Mouse (Mus musculus): ENCODE measurements at regions not wholly inside any gene's neighbourhood (a gene's known extent, or its start where the extent isn't known, plus 50 kb on each side); places are given as distances from the start of the nearest gene placed in this dataset.

GRCm38 (mm10) chr15:85674191-85674984, 60.4 kb upstream of the Ppara start:
- no peak for DNase-seq (ENCODE audit: low spot score in 2 of 2)

- DNase-seq (ENCODE audit: low spot score in 2 of 2), result no peak
Observed at GRCm38 (mm10) chr15:85675126-85675525, 59.7 kb upstream of the Ppara start.

- no peak for DNase-seq (ENCODE audit: low spot score in 2 of 2)
Observed at GRCm38 (mm10) chr15:85675736-85676135, 59.0 kb upstream of the Ppara start.

GRCm38 (mm10) chr15:85676156-85676555, 58.6 kb upstream of the Ppara start:
- DNase-seq (ENCODE audit: low spot score in 2 of 2), result no peak

DNA sequence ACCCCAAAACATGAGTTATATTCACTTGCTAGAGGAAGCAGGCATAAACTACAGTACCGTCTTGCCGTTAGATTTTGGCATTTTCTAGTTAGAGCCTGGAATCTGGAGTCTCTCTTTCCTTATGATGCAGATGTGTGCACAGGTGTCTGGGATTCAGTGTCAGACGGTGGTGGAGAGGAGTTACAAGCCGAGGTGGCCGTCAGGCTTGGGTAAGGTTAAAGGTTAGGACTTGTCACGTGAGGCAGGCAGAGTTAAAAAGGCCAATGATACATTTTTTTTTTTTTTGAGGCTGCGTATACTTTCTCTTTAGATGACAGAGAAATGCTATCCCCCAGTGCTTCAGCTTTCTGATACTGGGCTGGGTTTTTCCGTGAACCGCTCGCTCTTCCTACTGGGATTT, 57.9 kb upstream of the Ppara start:
- no peak for DNase-seq (ENCODE audit: low spot score in 2 of 2)

DNA sequence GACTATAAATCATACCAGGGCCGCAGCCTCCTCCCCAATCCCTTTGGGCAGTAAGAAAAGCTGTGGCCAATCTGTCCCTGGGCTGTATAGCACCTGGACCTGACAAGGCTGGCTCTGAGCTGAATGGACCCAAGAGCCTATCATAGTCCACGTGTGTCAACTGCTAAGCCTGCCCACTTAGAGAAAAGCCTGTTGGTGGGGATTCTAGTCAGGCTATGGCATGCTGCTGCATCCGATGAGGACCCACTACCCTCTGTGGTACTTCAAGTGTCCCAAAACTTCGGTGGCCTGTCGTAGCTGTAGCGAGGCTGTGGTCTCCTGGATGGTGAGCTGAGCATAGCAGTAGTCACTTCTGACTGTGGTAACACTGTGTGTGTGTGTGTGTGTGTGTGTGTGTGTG, 57.4 kb upstream of the Ppara start:
- no peak for DNase-seq (ENCODE audit: low spot score in 2 of 2)

- DNase-seq (ENCODE audit: low spot score in 2 of 2), result no peak
Observed at GRCm38 (mm10) chr15:85677855-85678254, 56.9 kb upstream of the Ppara start.

DNA sequence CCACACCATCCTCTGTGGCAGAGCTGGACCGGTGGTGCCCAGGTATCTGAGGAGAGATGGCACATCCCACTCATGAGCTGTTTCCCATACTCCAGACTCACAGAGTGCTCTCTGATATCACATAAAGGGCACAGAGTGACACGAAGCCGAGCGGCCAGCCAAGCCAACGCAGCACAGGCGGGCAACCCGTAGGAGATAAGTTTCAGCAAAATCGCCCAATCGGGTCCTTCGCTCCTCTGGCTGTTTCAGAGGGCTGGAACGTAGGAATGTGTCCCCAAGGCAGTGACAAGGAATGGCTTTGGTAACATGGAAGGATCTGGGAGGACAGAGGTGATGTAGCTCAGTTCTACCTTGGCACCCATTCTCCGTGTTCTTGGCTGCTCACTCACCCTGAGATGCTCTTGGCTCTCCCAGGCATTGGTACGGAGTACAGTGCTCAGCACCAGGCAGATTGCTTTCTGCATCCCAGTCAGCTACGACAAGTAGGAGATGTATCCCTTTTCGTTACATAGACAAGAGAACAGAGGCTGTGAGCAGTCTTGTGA, 56.4 kb upstream of the Ppara start:
- no peak for DNase-seq (ENCODE audit: low spot score in 2 of 2)

DNA sequence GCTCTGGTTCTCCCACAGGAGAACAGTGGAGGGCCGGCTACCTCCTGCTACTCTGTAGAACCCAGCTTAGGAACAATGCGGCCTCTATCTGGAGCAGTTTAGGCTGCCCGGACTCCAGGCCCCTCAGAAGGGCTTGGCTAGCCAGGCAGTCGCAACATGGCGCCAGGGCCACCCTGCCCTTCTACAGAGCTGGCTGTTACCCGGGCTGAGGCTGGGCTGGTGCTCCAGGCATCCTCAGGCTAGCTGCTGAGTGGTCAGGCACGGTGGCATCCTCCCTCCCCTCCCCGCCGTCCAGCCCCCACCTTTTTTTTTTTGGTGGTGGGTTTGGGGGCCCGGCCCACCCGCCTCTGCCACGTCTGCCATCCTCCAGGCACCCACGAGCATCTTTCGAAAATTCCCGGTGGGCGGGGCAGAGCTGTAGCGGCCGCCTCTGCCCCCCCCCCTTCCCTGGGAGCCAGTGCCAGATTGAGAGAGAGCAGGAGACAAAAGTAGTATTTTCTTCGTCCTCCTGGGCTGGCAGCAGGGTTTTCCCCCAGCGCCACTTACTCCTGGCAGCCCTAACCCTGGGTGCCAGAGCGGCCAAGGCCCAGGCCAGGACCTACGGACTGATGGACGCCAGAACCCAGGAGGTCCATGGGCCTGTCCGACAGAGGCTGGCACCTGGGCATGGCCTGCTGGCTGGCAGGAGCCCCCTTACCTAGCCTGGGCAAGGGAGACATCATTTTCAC, 55.6 kb upstream of the Ppara start:
- peak; percentile 64 to 73 for DNase-seq (ENCODE audit: low spot score in 2 of 2)

GRCm38 (mm10) chr15:85679864-85680428, 54.8 kb upstream of the Ppara start:
- DNase-seq (ENCODE audit: low spot score in 2 of 2), result no peak

DNA sequence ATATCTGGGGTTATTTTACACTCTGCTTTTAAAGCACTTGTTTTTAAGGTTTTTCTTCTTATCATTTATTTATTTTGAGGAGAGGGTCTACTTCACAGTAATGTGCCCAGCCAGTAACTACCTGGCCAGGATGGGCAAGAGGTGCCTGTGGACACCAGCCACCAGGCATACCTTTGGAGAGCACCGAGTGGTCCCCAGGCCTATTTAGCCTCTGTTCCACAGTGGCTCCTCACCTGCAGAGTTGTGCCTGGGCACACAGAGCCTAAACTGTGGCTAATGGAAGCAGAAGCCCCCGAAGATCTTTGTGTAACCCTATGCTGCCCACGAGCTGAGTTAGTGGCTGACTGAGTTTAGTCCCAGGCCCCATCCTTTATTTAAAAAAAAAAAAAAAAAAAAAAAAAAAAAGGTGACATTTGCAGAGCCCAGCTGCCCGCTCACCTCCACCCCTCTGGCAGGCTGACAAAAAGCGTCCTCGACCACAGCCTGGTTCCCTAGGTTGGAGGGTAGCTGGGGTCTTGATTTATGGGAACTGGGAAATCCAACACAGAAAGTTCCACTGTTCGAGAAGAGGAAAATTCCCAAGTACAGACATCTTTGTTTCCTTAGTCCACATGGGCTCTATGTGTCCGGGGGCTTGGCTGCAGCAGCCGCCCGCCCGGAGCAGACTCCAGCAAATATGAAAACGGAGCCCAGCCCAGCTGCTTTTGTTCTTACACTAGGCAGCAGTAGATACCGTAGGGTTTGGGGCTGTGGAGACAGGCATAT, 54.1 kb upstream of the Ppara start:
- no peak for DNase-seq (ENCODE audit: low spot score in 2 of 2)

DNA sequence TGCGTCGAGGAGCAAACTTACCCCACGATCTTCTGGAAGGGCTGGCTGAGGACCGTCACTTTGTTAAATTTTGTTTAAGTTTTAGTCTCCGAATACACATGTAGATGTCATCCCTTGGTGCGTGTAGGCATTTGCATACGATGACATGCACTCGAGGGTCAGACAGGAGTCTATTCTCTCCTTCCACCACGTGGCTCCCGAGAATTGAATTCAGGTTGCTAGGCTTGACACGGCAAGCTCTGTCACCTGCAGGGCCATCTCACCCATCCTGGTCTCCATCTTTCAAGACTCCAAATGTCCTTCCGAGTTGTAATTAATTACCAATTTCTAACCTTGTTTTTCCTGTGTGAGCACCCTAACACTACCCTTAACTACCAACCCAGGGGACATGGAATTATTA, 52.7 kb upstream of the Ppara start:
- no peak for DNase-seq (ENCODE audit: low spot score in 2 of 2)

- no peak for DNase-seq (ENCODE audit: low spot score in 2 of 2)
Observed at GRCm38 (mm10) chr15:85682780-85683179, 52.0 kb upstream of the Ppara start.

DNA sequence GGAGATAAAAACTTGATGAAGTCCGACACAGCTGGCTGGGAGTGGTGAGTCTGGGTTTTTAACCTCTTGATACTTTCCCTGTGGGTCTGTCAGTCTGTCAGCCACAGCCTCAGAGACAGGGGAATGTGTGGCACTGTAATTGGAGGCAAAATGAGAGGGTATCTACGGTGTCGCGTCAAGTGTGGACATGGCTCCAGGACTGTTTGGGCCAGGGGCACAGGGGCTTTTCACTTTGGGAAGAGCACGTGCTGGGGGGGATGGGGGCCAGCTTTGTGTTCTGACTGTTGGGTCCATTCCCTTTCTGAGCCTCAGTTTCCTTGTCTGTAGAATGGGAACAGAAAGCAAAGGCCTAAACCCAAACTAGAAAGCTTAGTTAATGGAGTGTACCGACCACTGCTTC, 51.5 kb upstream of the Ppara start:
- DNase-seq (ENCODE audit: low spot score in 2 of 2), result no peak

DNA sequence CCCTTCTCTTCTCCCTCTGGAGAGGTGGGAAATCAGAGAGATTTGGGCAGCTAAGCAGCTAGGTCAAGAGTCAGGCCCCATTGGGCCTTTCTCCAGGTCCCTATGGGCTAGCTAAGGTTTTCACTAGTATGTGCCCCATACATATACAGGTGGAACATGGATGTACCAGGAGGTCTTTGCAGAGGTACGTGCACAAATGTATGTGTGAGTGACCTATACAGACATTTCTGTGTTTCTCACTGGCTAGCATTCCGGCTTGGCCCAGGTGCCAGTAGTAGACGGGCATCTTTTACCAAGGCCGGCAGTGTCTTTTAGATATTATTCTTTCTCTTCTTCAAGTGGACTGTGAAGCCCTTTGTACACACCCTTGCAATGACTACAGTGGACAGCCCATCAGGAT, 51.1 kb upstream of the Ppara start:
- DNase-seq (ENCODE audit: low spot score in 2 of 2), result no peak

DNA sequence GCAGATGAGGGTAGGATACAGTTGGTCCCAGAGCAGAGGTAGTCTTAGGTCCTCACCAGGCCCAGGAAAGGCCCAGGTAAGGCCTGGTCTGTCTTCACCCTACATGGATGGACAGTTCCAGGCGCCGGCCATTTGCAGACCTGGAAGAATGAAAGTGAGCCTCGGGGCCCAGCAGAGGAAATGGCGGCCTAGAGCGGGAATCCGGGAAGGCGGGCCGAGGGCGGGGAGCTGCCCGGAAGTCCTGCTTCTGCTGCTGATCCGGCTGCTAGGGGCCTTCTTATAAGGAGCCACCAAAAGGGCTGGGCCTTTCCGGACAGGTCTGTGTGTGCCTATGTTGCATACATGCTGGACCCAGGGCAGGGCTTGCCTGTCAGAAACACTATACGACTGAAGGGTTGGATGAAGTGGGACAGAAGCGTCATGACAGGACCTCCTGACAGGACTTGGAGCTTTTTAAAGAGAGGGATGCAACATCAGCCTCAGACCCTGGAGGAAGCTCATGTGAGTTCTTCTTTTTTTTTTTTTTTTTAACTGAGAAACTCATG, 50.5 kb upstream of the Ppara start:
- DNase-seq (ENCODE audit: low spot score in 2 of 2), result peak in 1 of 2 experiments; percentile 13

- DNase-seq (ENCODE audit: low spot score in 2 of 2), result no peak
Observed at GRCm38 (mm10) chr15:85684875-85685274, 49.9 kb upstream of the Ppara start.
